Mouse (Mus musculus): ENCODE results near the gene 2300003K06Rik. TPM values are rescaled to one million over a fixed set of nuclear protein-coding genes. Genes with fewer than 3 reads are reported as not detected.
"Not testable (repeated sequence)": the region's sequence is repeated elsewhere in the genome, so short reads cannot be mapped to it uniquely, and the experiment has no call there.

2300003K06Rik gene
- polyA plus RNA-seq, 1 experiment from 2014 or later = not detected

DNA sequence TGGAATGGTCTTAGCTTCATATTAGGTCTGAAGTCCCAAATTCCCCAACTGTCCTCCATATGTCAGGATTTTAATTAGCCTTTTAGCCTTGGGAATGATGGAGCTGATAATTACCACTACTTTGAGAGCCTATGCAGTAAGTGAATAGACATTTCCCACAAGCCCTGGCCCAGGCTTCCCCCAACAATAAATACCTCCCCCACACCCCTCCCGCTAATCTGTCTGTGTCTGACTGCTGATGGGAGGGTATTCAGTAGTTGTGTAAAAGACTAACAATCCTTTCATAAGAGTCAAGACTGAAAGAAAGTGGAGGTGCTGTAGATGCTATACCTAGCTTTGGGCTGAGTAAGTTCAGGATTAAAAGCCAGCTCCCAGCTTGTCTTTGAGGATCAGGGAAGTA, 4.3 kb upstream of the 2300003K06Rik start:
- Histone ChIP-seq H3K4me1 (ENCODE audit: control insufficient read depth, insufficient read depth, low read length) (no peaks in the 10 kb centered on the region), H3K4me3 (ENCODE audit: low read depth, low read length) (no peak overlapping the region), H3K27ac (ENCODE audit: low read length) (no peak overlapping the region), H3K27me3 (ENCODE audit: control insufficient read depth, insufficient read depth, low read depth, low read length) (no peaks in the 10 kb centered on the region), H3K9ac (ENCODE audit: low read depth, low read length) (no peak overlapping the region), H3K9me3 (replicated peaks; ENCODE audit: control insufficient read depth, low read length, poor library complexity, severe bottlenecking) (no peaks in the 10 kb centered on the region), H3K36me3 (ENCODE audit: control insufficient read depth, insufficient read depth, low read length) (no peaks in the 10 kb centered on the region), H3K4me2 (ENCODE audit: low read length) (no peak overlapping the region)
- no peak for ATAC-seq
- 75% methylated on average over 1 of the region's 1 CpGs for WGBS

DNA sequence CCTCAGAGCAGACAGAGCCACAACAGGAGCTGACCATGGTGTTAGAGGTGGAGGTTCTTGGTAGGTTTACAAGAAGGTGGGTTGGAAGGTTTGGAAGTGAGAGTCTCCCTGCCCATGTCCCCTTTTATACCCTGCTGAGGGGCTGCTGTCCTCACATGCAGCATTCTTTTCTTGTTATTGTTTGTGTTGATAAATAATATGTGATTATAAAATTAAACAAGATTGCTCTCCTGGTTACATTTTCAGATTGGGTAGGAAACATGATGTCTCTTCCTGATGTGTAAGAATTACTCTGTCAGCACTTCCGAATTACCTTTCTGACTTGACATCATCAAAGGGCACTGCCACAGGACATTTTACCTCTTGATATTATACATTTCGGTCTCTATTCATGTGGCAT, 22.3 kb downstream of the 2300003K06Rik start, which contains the start of gene Gm11564:
TSS of gene Gm11564 (minus strand) at position 101 of the 400 bp plus-strand sequence.
- ATAC-seq; H3K4me3 ChIP-seq (ENCODE audit: low read depth, low read length); H3K27ac ChIP-seq (ENCODE audit: low read length); H3K36me3 ChIP-seq (ENCODE audit: control insufficient read depth, insufficient read depth, low read length); H3K27me3 ChIP-seq (ENCODE audit: control insufficient read depth, insufficient read depth, low read depth, low read length); H3K9ac ChIP-seq (ENCODE audit: low read depth, low read length); H3K4me2 ChIP-seq (ENCODE audit: low read length); H3K9me3 ChIP-seq (replicated peaks; ENCODE audit: control insufficient read depth, low read length, poor library complexity, severe bottlenecking); H3K4me1 ChIP-seq (ENCODE audit: control insufficient read depth, insufficient read depth, low read length): not testable (repeated sequence)
- WGBS = 93% methylated on average over 2 of the region's 2 CpGs

DNA sequence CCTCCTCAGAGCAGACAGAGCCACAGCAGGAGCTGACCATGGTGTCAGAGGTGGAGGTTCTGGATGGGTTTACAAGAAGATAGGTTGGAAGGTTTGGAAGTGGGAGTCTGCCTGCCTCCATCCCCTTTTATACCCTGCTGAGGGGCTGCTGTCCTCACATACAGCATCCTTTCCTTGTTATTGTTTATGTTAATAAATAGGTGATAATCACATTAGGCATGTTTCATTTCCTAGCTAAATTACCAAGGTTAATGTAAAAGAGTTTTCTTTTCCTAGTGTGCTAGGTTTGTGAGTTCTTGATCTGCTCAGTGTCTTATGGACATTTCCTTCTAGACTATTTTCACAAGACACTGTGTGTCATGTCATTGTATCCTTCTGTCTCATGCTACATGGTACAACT, 28.1 kb downstream of the 2300003K06Rik start, which contains the start of gene Krtap4-13:
TSS of gene Krtap4-13 (minus strand) at position 101 of the 400 bp plus-strand sequence.
- not testable (repeated sequence) for ATAC-seq; H3K27me3 ChIP-seq (ENCODE audit: control insufficient read depth, insufficient read depth, low read depth, low read length); H3K9me3 ChIP-seq (replicated peaks; ENCODE audit: control insufficient read depth, low read length, poor library complexity, severe bottlenecking); H3K9ac ChIP-seq (ENCODE audit: low read depth, low read length); H3K4me3 ChIP-seq (ENCODE audit: low read depth, low read length); H3K4me1 ChIP-seq (ENCODE audit: control insufficient read depth, insufficient read depth, low read length); H3K36me3 ChIP-seq (ENCODE audit: control insufficient read depth, insufficient read depth, low read length); H3K4me2 ChIP-seq (ENCODE audit: low read length); H3K27ac ChIP-seq (ENCODE audit: low read length)

DNA sequence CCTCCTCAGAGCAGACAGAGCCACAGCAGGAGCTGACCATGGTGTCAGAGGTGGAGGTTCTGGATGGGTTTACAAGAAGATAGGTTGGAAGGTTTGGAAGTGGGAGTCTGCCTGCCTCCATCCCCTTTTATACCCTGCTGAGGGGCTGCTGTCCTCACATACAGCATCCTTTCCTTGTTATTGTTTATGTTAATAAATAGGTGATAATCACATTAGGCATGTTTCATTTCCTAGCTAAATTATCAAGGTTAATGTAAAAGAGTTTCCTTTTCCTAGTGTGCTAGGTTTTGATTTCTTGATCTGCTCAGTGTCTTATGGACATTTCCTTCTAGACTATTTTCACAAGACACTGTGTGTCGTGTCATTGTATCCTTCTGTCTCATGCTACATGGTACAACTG, 33.5 kb downstream of the 2300003K06Rik start, which contains the start of gene Gm11554:
TSS of gene Gm11554 (minus strand) at position 101 of the 400 bp plus-strand sequence.
- not testable (repeated sequence) for H3K9me3 ChIP-seq (replicated peaks; ENCODE audit: control insufficient read depth, low read length, poor library complexity, severe bottlenecking); H3K27ac ChIP-seq (ENCODE audit: low read length); H3K4me2 ChIP-seq (ENCODE audit: low read length); H3K4me3 ChIP-seq (ENCODE audit: low read depth, low read length); H3K36me3 ChIP-seq (ENCODE audit: control insufficient read depth, insufficient read depth, low read length); H3K27me3 ChIP-seq (ENCODE audit: control insufficient read depth, insufficient read depth, low read depth, low read length); H3K4me1 ChIP-seq (ENCODE audit: control insufficient read depth, insufficient read depth, low read length); ATAC-seq; H3K9ac ChIP-seq (ENCODE audit: low read depth, low read length)
- no CpG with 5 or more reads among the region's 1 CpGs for WGBS

DNA sequence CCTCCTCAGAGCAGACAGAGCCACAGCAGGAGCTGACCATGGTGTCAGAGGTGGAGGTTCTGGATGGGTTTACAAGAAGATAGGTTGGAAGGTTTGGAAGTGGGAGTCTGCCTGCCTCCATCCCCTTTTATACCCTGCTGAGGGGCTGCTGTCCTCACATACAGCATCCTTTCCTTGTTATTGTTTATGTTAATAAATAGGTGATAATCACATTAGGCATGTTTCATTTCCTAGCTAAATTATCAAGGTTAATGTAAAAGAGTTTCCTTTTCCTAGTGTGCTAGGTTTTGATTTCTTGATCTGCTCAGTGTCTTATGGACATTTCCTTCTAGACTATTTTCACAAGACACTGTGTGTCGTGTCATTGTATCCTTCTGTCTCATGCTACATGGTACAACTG, 39.0 kb downstream of the 2300003K06Rik start, which contains the start of gene Gm11569:
TSS of gene Gm11569 (minus strand) at position 101 of the 400 bp plus-strand sequence.
- H3K27me3 ChIP-seq (ENCODE audit: control insufficient read depth, insufficient read depth, low read depth, low read length); H3K9ac ChIP-seq (ENCODE audit: low read depth, low read length); H3K4me3 ChIP-seq (ENCODE audit: low read depth, low read length); H3K36me3 ChIP-seq (ENCODE audit: control insufficient read depth, insufficient read depth, low read length); H3K9me3 ChIP-seq (replicated peaks; ENCODE audit: control insufficient read depth, low read length, poor library complexity, severe bottlenecking); H3K4me2 ChIP-seq (ENCODE audit: low read length); H3K4me1 ChIP-seq (ENCODE audit: control insufficient read depth, insufficient read depth, low read length); H3K27ac ChIP-seq (ENCODE audit: low read length); ATAC-seq: not testable (repeated sequence)
- WGBS = no CpG with 5 or more reads among the region's 1 CpGs

DNA sequence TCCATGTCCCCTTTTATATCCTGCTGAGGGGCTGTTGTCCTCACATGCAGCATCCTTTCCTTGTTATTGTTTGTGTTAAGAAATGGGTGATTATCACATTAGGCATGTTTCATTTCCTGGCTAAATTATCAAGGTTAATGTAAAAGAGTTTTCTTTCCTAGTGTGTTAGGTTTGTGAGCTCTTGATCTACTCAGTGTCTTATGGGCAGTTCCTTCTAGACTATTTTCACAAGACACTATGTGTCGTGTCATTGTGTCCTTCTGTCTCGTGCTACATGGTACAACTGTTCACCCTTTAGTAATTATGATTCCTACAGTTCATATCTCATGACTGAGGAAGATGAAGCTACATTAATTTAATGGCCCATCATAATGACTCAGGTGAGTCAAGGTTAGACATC, 44.5 kb downstream of the 2300003K06Rik start, which contains the start of gene Gm11596:
TSS of gene Gm11596 (minus strand) at position 101 of the 400 bp plus-strand sequence.
- Histone ChIP-seq H3K27me3 (ENCODE audit: control insufficient read depth, insufficient read depth, low read depth, low read length) (no peaks in the 10 kb centered on the region), H3K27ac (ENCODE audit: low read length) (no peak within 1 kb of the TSS), H3K4me2 (ENCODE audit: low read length) (no peak within 1 kb of the TSS), H3K36me3 (ENCODE audit: control insufficient read depth, insufficient read depth, low read length) (no peaks in the 10 kb centered on the region), H3K9ac (ENCODE audit: low read depth, low read length) (no peak within 1 kb of the TSS), H3K9me3 (replicated peaks; ENCODE audit: control insufficient read depth, low read length, poor library complexity, severe bottlenecking) (no peaks in the 10 kb centered on the region), H3K4me3 (ENCODE audit: low read depth, low read length) (no peak within 1 kb of the TSS), H3K4me1 (ENCODE audit: control insufficient read depth, insufficient read depth, low read length) (no peaks in the 10 kb centered on the region)
- ATAC-seq = no peak
- WGBS = 89% methylated on average over 2 of the region's 2 CpGs

Other genes starting within 250 kb of the 2300003K06Rik start
- not detected in 2 replicates for gene Krtap1-3, start 246.7 kb downstream of the 2300003K06Rik start, polyA plus RNA-seq (2015; fragmentation: Nextera tagmentation; extraction: Ambion mirVana)
- not detected in 2 replicates for gene Krtap9-3, start 240.0 kb downstream of the 2300003K06Rik start, polyA plus RNA-seq (2015; fragmentation: Nextera tagmentation; extraction: Ambion mirVana)
- not detected in 2 replicates for gene Gm11938, start 234.8 kb downstream of the 2300003K06Rik start, polyA plus RNA-seq (2015; fragmentation: Nextera tagmentation; extraction: Ambion mirVana)
- gene Gm11937, start 227.9 kb downstream of the 2300003K06Rik start, polyA plus RNA-seq (2015; fragmentation: Nextera tagmentation; extraction: Ambion mirVana) = not detected in 2 replicates
- gene Krtap2-4, start 223.2 kb downstream of the 2300003K06Rik start, polyA plus RNA-seq (2015; fragmentation: Nextera tagmentation; extraction: Ambion mirVana) = not detected in 2 replicates
- gene Gm11562, start 217.6 kb downstream of the 2300003K06Rik start, polyA plus RNA-seq (2015; fragmentation: Nextera tagmentation; extraction: Ambion mirVana) = not detected in 2 replicates
- not detected in 2 replicates for gene Krtap4-1, start 209.8 kb downstream of the 2300003K06Rik start, polyA plus RNA-seq (2015; fragmentation: Nextera tagmentation; extraction: Ambion mirVana)
- 0.25 TPM in 1 of 2 replicates, not detected in the other for gene Krtap4-2, start 203.0 kb downstream of the 2300003K06Rik start, polyA plus RNA-seq (2015; fragmentation: Nextera tagmentation; extraction: Ambion mirVana)
- gene Krtap4-7, start 194.0 kb downstream of the 2300003K06Rik start, polyA plus RNA-seq (2015; fragmentation: Nextera tagmentation; extraction: Ambion mirVana) = not detected in 2 replicates
- not detected in 2 replicates for gene Gm11555, start 187.8 kb downstream of the 2300003K06Rik start, polyA plus RNA-seq (2015; fragmentation: Nextera tagmentation; extraction: Ambion mirVana)
- gene Gm11563, start 179.1 kb downstream of the 2300003K06Rik start, polyA plus RNA-seq (2015; fragmentation: Nextera tagmentation; extraction: Ambion mirVana) = not detected in 2 replicates
- gene Krtap4-6, start 172.1 kb downstream of the 2300003K06Rik start, polyA plus RNA-seq (2015; fragmentation: Nextera tagmentation; extraction: Ambion mirVana) = not detected in 2 replicates
- gene Gm14190, start 147.3 kb downstream of the 2300003K06Rik start, polyA plus RNA-seq (2015; fragmentation: Nextera tagmentation; extraction: Ambion mirVana) = not detected in 2 replicates
- not detected in 2 replicates for gene Gm14180, start 103.8 kb downstream of the 2300003K06Rik start, polyA plus RNA-seq (2015; fragmentation: Nextera tagmentation; extraction: Ambion mirVana)
- not detected in 2 replicates for gene Gm11595, start 65.2 kb downstream of the 2300003K06Rik start, polyA plus RNA-seq (2015; fragmentation: Nextera tagmentation; extraction: Ambion mirVana)
- not detected in 2 replicates for gene Krtap4-8, start 57.4 kb downstream of the 2300003K06Rik start, polyA plus RNA-seq (2015; fragmentation: Nextera tagmentation; extraction: Ambion mirVana)
- gene Krtap4-9, start 52.9 kb downstream of the 2300003K06Rik start, polyA plus RNA-seq (2015; fragmentation: Nextera tagmentation; extraction: Ambion mirVana) = not detected in 2 replicates
- not detected in 2 replicates for gene Gm11596, start 44.6 kb downstream of the 2300003K06Rik start, polyA plus RNA-seq (2015; fragmentation: Nextera tagmentation; extraction: Ambion mirVana)
- not detected in 2 replicates for gene Gm11569, start 39.1 kb downstream of the 2300003K06Rik start, polyA plus RNA-seq (2015; fragmentation: Nextera tagmentation; extraction: Ambion mirVana)
- not detected in 2 replicates for gene Gm11554, start 33.6 kb downstream of the 2300003K06Rik start, polyA plus RNA-seq (2015; fragmentation: Nextera tagmentation; extraction: Ambion mirVana)
- not detected in 2 replicates for gene Krtap4-13, start 28.2 kb downstream of the 2300003K06Rik start, polyA plus RNA-seq (2015; fragmentation: Nextera tagmentation; extraction: Ambion mirVana)
- not detected in 2 replicates for gene Gm11564, start 22.4 kb downstream of the 2300003K06Rik start, polyA plus RNA-seq (2015; fragmentation: Nextera tagmentation; extraction: Ambion mirVana)
- gene Krtap4-16, start 13.5 kb upstream of the 2300003K06Rik start, polyA plus RNA-seq (2015; fragmentation: Nextera tagmentation; extraction: Ambion mirVana) = not detected in 2 replicates
- not detected in 2 replicates for gene Gm11568, start 19.9 kb upstream of the 2300003K06Rik start, polyA plus RNA-seq (2015; fragmentation: Nextera tagmentation; extraction: Ambion mirVana)
- not detected in 2 replicates for gene Gm11559, start 26.4 kb upstream of the 2300003K06Rik start, polyA plus RNA-seq (2015; fragmentation: Nextera tagmentation; extraction: Ambion mirVana)
- not detected in 2 replicates for gene Krtap9-1, start 35.3 kb upstream of the 2300003K06Rik start, polyA plus RNA-seq (2015; fragmentation: Nextera tagmentation; extraction: Ambion mirVana)
- not detected in 2 replicates for gene Gm11567, start 41.1 kb upstream of the 2300003K06Rik start, polyA plus RNA-seq (2015; fragmentation: Nextera tagmentation; extraction: Ambion mirVana)
- not detected in 2 replicates for gene Krtap31-1, start 69.9 kb upstream of the 2300003K06Rik start, polyA plus RNA-seq (2015; fragmentation: Nextera tagmentation; extraction: Ambion mirVana)
- not detected in 2 replicates for gene Gm11565, start 76.7 kb upstream of the 2300003K06Rik start, polyA plus RNA-seq (2015; fragmentation: Nextera tagmentation; extraction: Ambion mirVana)
- gene Krtap31-2, start 98.2 kb upstream of the 2300003K06Rik start, polyA plus RNA-seq (2015; fragmentation: Nextera tagmentation; extraction: Ambion mirVana) = not detected in 2 replicates
- gene Krtap9-5, start 110.4 kb upstream of the 2300003K06Rik start, polyA plus RNA-seq (2015; fragmentation: Nextera tagmentation; extraction: Ambion mirVana) = not detected in 2 replicates
- gene Krtap29-1, start 141.0 kb upstream of the 2300003K06Rik start, polyA plus RNA-seq (2015; fragmentation: Nextera tagmentation; extraction: Ambion mirVana) = not detected in 2 replicates
- gene Krtap16-1, start 148.5 kb upstream of the 2300003K06Rik start, polyA plus RNA-seq (2015; fragmentation: Nextera tagmentation; extraction: Ambion mirVana) = 0.17 TPM in 1 of 2 replicates, not detected in the other
- 0.84 and 1.4 TPM in 2 replicates for gene Krtap17-1, start 155.9 kb upstream of the 2300003K06Rik start, polyA plus RNA-seq (2015; fragmentation: Nextera tagmentation; extraction: Ambion mirVana)
- gene Krt33a, start 178.1 kb upstream of the 2300003K06Rik start, polyA plus RNA-seq (2015; fragmentation: Nextera tagmentation; extraction: Ambion mirVana) = not detected in 2 replicates
- gene Krt33b, start 191.8 kb upstream of the 2300003K06Rik start, polyA plus RNA-seq (2015; fragmentation: Nextera tagmentation; extraction: Ambion mirVana) = 0.11 TPM in 1 of 2 replicates, not detected in the other
- gene Krt34, start 203.5 kb upstream of the 2300003K06Rik start, polyA plus RNA-seq (2015; fragmentation: Nextera tagmentation; extraction: Ambion mirVana) = not detected in 2 replicates
- not detected in 2 replicates for gene Krt31, start 212.5 kb upstream of the 2300003K06Rik start, polyA plus RNA-seq (2015; fragmentation: Nextera tagmentation; extraction: Ambion mirVana)